17 mouse cellular contexts compared by ENCODE assay signal in the genomic region with DNA sequence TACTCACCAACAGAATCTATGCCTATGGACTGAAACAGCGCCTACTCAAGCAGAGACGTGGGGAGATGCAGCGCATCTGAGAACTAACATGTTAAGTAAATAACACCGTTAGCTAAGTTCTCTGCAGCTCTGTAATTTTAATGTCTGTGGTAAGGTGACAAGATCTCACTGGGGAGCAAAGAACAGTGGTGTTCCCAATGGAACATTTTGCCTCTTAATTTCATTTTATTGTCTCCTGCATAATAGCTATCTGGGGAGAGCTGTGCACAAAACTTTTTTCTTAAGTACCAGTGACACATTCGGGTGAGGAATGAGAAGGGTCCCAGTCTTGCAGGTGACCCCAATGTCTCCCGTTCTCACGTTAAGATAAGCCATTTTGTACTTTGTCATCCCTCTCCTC.
"Had no signal": no experiment of that assay in that cellular context is flagged by ENCODE, and none has a peak within 500 bp of the region (broad histone marks: within the 10 kb centered on the region; RNA-seq: fewer than 3 reads in every experiment).

TSS of gene Vmn1r1 (minus strand) at position 101 of the 400 bp plus-strand sequence.

- DNase-seq: cerebellum, adult 8-10 months; cerebellum, adult 9-10 months; cerebellum, adult 9-11 months; cerebellum, postnatal 10 days; cerebellum, postnatal 14 days; cerebellum, postnatal 25 days; cerebellum, postnatal 36 days; embryo, embryonic 11 days; forebrain, postnatal 0 days; gastrocnemius, adult 2 months; gastrocnemius, postnatal 10 days; gastrocnemius, postnatal 14 days; gastrocnemius, postnatal 25 days; gastrocnemius, postnatal 36 days; heart, adult 11 months; heart, adult 18-20 months; heart, adult 2 months had no signal
